Mouse (Mus musculus) left cerebral cortex, postnatal 25 days (tissue): ENCODE results near the gene Slc8a2. TPM values are rescaled to one million over a fixed set of nuclear protein-coding genes. Genes with fewer than 3 reads are reported as not detected.

Source experiments
- DNase-seq, 2 experiments: peaks; one replicate each; pipeline ENCODE4 v3.0.0; 2022; ENCODE audit warnings: low spot score in 2 of 2, mixed read lengths in 1 of 2
- intact Hi-C: fragments of 180-260 bp; cut with DNase I; formaldehyde crosslinking; loops from one replicate; pipeline ENCODE4 v1.15.1; 2025
- total RNA-seq, 2 experiments: library from RNA; stranded (reverse); gene quantifications; 2 replicates each; pipeline ENCODE4 v1.2.3; 2021

Gene Slc8a2
- total RNA-seq, result 100 to 1,000 TPM; 263 to 264 TPM

DNA sequence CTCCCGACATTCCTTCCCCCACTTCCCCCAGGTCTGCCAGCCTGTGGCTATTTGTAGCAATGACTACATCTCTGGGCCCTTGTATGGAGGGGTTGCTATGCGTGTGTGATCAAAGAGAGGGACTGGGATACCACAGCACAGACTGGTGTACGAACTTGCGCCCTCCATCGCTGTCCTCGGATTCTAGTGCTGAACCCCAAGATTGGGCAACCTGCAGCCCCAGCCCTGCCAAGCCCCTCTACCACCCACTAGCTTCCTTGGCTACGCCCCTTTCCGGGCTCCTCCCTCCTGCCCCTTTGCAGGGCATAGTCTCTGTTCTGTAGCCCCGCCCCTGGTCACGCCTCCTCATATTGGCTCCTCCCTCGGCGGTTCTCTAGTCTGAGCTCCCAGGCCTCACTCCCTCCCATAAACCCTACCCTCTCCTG lies at the start of gene Slc8a2:
Gene Slc8a2, plus strand, starts transcription at position 406 of the 425 bp plus-strand sequence.
- intact Hi-C loops, result no loop called here
- peak; percentile 89 to 95 for DNase-seq

DNA sequence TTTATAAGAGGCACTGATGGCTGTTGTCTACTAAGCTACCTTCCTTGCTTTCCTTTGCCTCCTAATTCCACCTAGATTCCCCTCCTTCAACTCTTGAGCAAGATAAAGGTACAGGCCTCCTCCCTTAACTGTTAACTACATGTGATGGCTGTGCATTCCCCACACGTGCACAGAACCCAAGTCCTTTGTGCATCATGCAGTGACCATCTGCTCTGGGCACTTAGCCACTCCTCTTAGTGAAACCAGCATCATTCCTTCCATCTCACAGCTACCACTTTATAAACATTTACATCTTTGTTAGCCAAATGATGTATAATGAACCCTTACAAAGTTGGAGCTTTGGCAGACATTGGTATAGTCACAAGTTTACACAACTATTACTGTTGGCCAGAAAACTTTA lies 49.7 kb upstream of the Slc8a2 start:
- intact Hi-C loops, result no loop called here
- no peak for DNase-seq

DNA sequence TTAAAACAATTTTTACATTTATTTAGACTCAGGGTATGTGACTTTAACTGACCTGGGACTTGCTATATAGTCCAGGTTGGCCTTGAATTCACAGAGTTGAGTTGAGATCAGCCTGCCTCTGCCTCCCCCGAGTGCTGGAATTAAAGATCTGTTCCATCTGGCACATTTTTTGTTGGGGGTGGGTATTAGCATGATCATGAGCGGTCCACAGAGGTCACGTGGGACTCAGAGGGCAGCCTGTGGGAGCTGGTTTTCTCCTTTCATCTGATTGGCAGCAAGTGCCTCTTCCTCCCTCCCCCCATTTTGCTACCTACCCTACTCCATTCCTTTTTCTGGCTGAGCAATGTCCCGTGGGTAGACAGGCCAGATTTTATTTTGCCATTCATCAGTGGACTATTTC lies 49.0 kb upstream of the Slc8a2 start:
- DNase-seq, result no peak
- intact Hi-C loops, result no loop called here

DNA sequence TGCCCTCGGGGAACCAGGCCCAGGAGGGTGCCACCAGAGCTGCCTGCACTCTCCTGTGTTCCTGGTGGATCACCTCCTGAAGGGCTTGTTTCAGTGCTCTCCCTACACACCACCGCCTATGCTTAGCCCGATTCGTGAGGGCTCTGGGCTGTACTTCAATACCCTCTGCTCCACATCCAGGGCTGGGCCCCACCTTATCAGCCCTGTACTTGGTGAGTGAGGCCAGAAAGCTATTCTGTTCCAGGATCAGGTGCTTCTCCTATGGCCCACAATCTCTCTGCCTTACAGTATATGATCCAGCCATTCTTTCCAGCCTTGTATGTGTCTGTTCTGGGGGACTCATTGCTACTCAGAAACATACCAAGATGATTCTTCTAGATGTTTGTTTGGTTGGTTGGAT lies 46.3 kb upstream of the Slc8a2 start:
- DNase-seq, result no peak
- intact Hi-C loops, result no loop called here

DNA sequence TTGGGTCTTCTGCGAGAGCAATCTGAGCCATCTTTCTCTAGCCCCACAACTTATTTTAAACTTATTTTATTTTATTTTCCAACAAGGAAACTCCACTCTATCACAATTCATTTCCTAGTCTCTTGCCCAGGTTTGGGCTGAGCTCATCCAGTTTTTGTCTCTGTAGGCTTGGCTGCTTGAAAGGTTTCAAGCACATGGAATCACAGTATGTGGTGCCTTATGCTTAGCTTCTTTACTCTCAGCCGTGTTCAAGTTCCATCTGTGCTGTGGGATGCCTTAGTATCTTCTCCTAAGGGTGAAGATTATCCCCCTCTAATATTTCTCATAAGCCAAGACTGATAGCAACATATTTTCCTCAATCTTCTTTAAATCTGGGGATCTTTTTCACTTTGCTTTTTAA lies 42.0 kb upstream of the Slc8a2 start:
- intact Hi-C loops, result no loop called here
- no peak for DNase-seq

DNA sequence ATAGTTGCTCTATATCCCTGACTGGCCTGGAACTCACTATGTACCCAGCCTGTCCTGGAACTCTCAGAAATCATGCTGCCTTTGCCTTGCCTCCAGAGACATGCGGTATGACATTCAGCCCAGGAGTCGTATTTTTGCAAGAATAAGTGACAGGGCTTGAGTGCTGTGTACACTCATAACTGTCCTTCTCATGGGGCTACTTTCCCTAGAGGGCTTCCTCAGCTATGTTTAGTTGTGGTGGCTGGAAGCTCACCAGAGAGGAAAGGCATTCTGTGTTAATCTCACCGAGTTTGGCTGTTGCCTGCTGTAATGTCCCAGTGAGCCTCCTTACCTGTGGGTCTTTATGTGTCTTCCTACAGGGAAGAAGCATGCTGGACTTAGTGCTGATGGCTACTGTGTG lies 35.0 kb upstream of the Slc8a2 start:
- intact Hi-C loops, result no loop called here
- no peak for DNase-seq

DNA sequence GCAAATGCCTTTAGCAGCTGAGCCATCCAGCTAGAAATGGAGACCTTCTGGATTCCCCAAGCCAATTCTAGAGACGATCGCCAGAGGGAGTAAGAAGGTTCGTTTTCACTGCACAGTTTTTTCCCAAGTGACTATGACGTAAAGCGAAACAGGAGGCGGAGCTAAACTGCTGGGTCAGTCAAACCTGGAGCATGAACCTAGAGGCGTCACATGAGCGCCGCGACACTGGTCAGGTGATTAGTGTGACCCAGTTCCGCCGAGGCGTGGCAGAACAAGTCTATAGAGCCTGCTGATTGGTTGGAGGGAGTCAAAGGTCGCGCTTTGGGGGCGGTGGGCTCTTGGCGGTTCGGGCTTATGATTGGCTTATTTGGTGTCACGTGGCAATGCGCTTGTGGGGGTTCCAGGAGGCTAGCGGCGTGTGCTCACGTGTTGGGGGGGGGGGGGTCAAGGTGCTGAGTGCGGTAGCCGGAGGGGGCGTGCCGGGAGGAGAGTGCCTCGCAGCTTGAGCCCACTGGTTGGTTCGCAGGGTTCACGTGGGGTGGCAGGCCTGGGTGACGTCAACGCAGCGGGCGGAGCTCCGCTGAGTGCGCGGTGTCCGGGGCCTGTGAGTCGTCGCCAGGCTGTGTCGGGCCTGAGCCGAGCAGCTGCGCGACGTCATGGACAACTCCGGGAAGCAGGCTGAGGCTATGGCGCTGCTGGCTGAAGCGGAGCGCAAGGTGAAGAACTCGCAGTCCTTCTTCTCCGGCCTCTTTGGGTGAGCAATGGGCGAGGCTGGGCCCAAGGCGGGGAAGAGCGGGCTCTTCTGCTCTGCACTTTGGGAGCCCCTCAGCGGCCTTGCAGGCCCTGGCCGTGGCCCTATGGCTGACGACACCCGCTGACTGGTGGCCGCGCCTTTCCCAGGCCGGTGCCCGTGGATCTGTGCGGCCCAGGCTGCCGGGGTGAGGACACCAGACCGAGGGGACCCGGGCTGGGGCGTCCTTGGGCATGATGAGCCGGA lies 31.3 kb upstream of the Slc8a2 start, which contains the start of gene Napa:
Gene Napa, plus strand, starts transcription at position 438 of the 997 bp plus-strand sequence.
- DNase-seq, result peak; percentile 100
- intact Hi-C loops, result loop anchor here (1.0 to 5.0 kb wide), 2 partner anchors 21 to 174 kb away; partner anchors contain the start of genes Inafm1 and Kptn

DNA sequence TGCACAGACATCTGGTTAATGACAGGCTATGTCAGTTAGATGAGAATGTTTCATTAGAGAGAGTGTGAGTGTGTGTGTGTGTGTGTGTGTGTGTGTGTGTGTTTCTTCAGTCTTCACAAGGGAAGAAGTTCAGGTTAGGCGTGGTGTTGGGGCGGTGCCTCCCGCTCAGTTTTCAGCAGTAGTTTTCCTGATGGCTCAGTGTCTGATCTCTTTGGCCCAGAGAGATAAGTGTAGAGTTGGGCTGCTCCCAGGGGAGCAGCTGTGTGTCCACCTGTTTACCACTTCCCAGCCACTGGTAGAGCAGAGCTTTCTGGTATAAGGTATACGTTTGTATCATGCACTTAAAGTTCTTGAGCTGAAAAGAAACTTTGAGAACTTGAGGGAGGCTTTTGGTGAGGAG lies 29.7 kb upstream of the Slc8a2 start:
- intact Hi-C loops, result loop anchor here (5.0 kb wide), 1 partner anchor 172 kb away; the partner anchor contains the start of gene Inafm1
- no peak for DNase-seq

DNA sequence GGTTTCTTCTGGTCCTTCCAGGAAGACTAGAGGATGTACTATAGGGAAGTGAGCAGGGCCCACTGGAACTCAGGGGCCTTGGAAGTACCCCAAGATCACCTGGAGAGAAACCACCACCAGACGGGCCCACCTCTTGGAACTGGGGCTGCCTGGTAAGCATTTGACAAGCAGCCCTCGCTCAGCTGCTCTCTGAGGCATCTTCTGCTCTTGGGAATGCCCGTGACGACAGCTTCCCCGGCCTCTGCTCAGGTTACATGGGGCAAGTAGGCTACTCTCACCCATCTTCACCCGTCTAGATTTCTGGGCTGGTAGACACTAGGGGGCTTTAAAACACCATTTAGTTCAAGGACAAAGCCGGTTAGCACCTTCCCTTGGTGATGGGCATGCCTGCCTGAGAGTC lies 28.5 kb upstream of the Slc8a2 start:
- intact Hi-C loops, result no loop called here
- DNase-seq, result peak in 1 of 2 experiments; percentile 23

DNA sequence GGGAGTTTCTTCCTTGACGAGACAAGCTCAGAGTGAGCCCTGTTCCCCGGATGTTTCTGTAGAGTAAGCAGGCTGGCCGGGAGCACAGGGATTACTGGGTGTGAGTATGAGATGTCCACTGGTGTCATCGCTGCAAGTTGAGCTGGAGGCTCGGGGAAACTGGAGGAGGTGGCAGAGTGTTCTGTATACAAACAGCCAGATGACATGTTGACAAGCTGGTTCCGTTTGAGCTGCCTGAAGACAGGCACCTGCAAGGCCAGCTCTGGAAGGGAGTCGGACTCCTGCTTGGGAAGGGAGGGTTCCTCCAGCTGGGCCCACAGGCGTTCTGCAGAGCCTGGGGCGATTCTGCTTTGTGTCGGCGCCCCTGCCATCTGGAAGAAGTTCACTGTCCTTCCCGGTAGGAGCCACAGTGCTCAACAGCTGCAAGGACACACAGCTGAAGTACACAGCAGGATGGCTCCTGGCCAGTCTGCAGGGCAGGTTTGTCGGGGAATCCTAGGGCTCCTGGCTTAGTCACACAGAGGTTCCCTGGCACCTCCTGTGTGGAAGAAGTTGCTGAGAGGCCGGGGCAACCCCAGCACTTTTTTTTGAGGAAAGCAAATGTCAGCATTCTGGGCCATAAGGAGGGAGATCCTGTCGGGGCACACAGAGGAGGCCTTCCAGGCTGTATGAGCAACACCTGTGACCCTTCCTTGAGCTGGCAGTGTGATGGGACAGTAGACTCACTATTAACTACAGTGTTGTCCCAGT lies 27.7 kb upstream of the Slc8a2 start:
- intact Hi-C loops, result loop anchor here (2.0 kb wide), 1 partner anchor 29 kb away; no protein-coding TSS in a partner anchor
- peak in 1 of 2 experiments; percentile 31 for DNase-seq

DNA sequence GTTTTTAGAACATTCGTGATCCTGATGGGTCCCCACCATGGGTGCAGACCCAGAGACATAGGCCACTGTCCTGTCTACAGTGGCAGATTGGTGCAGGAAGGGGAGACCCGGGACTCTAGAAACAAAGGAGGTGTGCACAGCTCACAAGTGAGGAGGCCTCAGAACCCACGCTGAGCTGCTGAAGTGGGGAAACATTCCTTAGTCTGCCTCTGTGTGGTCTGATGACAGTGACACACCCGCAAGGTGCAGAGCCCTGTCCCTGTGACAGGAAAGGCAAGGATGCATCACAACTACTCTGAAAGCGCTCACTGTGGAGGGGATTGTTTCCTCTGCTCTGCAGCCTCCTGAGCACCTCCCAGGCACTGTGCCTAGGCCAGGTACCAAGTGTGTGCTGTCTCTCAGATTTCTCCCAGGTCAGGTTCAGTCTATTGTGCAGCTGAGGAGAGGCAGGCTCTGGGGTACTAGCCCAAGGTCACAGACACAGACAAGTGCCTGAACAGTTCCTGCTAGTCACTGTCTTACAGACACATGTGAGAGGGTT lies 26.9 kb upstream of the Slc8a2 start:
- intact Hi-C loops, result loop anchor here (1.0 to 2.0 kb wide), 2 partner anchors 28 to 47 kb away; no protein-coding TSS in a partner anchor
- DNase-seq, result peak in 1 of 2 experiments; percentile 51

DNA sequence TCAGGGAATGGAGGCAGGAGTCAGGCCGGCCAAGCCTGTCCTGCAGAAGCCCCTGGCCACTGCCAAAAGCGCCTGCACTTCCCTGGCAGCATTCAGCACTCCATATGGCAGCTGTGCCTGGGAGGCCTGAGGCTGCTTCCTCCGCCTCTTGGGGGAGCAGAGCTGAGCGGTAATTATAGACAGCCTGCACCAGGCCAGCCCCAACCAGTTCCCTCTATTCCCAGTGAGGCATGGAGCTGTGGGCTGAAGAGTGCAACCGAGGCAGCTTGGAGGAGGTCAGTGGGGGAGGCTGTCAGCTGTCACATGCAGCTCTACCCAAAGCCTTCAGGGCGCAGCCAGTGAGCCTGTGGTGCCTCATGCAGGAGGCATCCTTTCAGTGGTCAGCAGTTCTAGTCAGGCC lies 25.9 kb upstream of the Slc8a2 start:
- intact Hi-C loops, result loop anchor here (1.0 to 2.0 kb wide), 2 partner anchors 27 to 46 kb away; no protein-coding TSS in a partner anchor
- DNase-seq, result peak; percentile 76 to 96

DNA sequence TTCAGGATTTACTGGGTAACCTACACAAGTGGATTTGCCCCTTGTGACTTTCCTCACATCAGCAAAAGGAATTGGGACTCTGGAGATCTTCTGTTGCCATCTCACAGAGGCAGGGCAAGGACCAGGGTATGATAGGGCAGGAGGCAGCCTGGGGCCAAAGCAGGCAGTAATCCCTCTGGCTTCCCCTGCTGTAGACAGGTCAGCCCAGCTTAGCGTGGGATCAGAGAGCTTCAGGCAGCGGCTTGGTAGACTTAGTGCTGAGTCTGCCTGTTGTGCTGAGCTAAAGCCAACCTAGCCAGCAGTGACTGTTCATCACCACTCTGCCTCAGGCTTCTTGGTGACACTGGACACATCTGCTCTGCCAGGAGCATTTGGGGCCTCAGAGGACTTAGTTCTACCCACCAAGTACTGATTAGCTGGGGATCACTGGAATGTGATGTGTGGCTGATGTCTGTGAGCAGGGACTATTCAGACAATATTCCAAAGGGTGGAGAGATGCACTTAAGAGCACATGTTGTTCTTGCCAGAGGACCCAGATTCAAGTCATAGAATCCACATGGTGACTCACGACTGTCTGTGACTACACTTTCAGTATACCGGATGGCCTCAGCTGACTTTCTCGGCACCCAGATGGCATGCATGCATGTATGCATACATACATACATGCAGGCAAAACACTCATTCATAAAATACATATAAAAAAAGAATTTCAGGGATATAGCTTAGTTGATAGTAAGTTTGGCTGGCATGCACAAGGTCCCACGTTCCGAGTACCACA lies 24.8 kb upstream of the Slc8a2 start:
- DNase-seq, result peak in 1 of 2 experiments; percentile 59
- intact Hi-C loops, result no loop called here

DNA sequence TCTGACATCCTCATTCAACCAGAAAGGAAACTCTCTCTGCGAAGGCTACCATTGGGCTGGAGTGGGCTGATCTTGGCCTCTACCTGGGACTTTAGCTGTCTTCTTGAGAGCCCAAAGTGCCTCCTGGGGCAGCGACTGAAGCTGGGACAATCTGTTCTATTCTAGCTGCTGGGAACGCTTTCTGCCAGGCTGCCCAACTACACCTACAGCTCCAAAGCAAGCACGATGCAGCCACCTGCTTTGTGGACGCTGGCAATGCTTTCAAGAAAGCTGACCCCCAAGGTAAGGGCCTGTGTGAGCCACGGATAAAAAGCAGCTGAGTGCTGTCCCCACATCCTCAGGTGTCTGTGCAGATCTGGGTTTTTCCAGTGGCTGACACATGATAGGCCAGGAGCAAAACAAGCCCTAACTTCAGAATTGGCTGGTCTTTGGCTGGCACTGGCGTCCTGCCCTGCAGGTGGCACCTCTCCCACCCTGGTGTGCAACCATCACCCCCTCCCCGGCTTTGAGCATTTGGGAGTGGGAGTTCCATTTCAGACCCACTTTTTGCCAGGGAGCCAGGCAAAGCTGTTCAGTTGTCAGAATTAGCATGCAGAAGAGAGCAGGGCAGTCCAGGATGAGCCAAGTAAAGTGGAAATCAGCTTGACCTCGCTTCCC lies 20.6 kb upstream of the Slc8a2 start:
- DNase-seq, result peak in 1 of 2 experiments; percentile 43
- intact Hi-C loops, result no loop called here

DNA sequence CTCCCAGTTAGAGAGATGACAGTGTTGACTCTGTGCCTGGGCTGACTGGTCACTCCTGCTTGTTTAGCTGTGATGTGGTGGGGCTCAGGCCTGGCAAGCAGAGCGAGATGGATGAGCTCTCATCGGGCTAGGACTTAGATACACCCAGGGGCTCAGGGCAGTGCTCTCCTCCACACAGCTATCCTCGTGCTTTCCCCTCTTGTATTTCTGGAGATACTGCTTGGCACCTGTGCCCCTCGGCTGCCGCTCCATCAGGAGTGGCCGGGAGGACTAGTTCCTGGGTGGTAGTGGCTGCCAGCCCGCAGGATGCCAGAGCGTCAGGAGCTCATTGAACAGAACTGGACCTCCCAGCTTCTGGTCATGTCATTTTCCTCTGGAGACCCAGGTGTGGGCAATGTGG lies 19.5 kb upstream of the Slc8a2 start:
- peak in 1 of 2 experiments; percentile 14 for DNase-seq
- intact Hi-C loops, result no loop called here

DNA sequence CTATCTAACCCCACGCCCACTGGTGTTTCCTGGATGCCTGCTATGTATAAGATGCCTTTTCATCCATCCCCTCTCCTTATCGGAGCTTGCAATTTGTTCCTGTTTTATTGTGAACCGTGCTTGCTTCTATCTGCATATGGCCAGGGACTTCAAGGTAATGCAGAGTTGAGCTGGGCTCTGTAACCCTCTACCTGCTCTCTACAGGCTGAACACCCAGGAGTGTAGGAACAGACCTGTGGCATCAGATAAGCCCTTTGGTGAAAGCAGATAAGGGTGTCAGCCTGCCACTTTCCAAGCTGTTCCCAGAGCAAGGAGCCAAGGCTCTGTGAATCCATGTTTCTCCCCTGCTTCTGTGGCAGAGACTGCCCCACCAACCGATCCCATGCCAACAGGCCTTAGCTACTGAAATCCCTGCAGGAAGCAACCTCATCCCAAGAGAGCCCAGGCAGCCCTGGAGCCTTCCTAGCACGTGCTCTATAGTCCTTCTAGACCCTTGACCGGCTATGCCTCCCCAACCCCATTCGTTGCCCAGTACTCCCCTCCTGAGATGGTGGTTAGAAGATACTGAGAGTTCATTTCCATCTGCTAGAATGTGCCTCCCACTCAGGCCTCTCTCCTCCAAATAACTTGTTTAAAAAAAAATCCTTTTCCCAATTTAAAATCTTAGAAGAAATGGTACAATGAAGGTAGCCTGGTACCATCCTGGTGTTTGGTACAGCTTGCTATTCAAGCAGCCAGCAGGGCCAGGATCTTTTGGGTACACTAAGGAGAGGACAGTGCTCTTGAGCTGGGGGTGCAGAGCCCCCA lies 18.1 kb upstream of the Slc8a2 start:
- peak in 1 of 2 experiments; percentile 72 for DNase-seq
- intact Hi-C loops, result no loop called here

DNA sequence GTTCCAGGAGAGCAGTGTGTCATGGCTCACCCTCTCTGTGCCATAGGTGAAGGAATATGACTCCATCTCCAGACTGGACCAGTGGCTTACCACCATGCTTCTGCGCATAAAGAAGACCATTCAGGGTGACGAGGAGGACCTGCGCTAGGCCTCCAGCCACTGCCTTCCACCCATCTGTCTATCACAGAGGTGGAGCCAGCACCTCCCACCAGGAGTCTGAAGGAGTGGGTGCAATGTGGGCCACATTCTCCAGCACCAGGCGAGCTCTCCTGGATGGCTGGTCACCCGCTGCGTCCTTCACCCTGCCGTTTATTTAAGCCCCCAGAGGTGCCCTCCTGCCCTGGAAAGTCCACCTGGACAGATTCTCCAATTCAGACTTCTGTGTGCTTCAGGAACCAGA lies 13.2 kb upstream of the Slc8a2 start:
- DNase-seq, result peak in 1 of 2 experiments; percentile 69
- intact Hi-C loops, result no loop called here

DNA sequence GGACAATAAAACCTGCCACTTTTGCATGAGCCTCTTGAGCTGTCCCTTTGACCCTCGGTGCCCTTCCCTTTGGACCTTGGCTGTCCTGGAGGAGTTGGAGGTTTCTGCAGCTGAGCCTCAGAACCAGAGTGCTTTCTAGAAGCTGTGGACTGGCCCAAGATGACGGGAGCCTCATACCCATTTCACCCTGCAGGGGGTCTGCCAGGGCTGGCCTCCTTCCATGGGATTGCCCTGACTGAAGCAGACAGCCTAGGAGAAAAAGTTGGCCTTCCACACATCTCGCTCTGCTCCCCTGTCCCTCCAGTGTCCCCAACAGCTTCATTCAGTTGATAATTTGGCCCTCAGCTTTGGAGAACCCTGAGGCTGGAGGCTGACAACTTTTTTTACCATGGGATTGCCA lies 12.5 kb upstream of the Slc8a2 start:
- intact Hi-C loops, result no loop called here
- no peak for DNase-seq
